Mouse (Mus musculus) testis, adult 2 months (tissue): Measurements from ENCODE around the gene Olfr49.

Experiments
- CTCF ChIP-seq: fragments of 200-500 bp; IDR thresholded peaks from 2 replicates; pipeline ENCODE4 v1.5.1; 2012; ENCODE audit warnings: low read depth, mild to moderate bottlenecking, inconsistent platforms, low read length, moderate library complexity; ENCODE audit not compliant: control insufficient read depth, insufficient read depth, insufficient replicate concordance
- POLR2A ChIP-seq: fragments of 200-500 bp; IDR thresholded peaks from 2 replicates; pipeline ENCODE4 v1.6.1; 2012; ENCODE audit warnings: low read depth, mild to moderate bottlenecking, inconsistent platforms, low read length, moderate library complexity; ENCODE audit not compliant: control insufficient read depth

DNA sequence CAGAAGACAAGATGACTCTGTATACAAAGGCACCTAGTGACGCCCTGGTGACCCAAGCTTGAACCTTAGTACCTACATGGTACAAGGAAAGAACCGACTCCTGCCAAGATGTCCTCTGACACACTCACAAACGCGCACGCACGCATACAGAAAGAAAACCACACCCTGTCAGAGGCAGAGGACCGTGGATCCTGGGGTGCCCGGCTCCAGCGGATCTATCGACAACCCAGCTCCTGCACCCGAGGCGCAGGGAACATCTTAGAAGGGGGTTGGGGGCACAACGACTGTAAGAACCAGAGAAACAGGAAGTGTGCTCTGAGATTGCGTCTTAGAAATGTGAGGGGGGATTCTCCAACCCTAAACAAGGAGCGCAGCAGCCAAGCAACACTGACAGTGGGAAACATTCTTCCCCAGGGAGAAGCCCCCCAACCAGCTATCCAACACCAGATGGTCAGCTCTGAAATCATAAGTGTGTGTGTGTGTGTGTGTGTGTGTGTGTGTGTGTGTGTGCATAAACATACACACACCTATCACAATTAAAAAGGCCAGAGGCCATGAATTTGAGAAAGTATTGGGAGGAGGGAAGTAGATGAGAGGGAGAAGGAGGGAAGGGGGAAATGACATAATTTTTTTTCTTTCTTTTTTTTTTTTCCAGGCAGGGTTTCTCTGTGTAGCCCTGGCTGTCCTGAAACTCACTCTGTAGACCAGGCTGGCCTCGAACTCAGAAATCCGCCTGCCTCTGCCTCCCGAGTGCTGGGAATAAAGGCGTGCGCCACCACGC lies 53.4 kb downstream of the Olfr49 start:
- TF ChIP-seq CTCF: no peak
- no peak for TF ChIP-seq POLR2A
